Mouse (Mus musculus) kidney, postnatal 4 days (tissue): ENCODE measurements at regions not wholly inside any gene's neighbourhood (a gene's known extent, or its start where the extent isn't known, plus 50 kb on each side); places are given as distances from the start of the nearest gene placed in this dataset.

Experiments
- DNase-seq, 2 experiments: peaks; one replicate each; pipeline ENCODE4 v3.0.0; 2021; ENCODE audit warnings: mixed read lengths in 2 of 2

GRCm38 (mm10) chr7:51307757-51308156, 203.1 kb upstream of the Ano5 start:
- no peak for DNase-seq

DNA sequence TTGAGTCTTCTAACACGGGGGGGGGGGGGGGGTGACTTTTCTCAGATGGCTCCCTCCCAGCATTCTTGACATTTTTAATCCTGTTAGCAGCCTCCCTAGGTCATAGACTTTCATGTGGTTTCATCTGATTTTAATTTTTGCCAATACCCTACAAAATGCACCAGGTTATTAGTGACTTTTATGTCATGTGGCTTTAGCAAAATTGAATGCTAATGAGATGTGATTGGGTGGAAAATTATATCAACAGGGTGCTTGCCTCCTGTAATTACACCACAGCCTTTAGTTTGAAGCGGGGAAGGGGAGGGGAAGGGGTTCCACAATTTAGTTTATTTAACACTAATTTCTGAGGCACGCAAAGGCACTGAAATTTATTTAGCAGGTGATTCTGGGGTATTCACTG, 200.6 kb upstream of the Ano5 start:
- no peak for DNase-seq

GRCm38 (mm10) chr7:51339841-51340540, 170.8 kb upstream of the Ano5 start:
- DNase-seq = no peak

- DNase-seq = no peak
These were observed 163.3 kb upstream of the Ano5 start for GRCm38 (mm10) chr7:51347521-51347920.

DNA sequence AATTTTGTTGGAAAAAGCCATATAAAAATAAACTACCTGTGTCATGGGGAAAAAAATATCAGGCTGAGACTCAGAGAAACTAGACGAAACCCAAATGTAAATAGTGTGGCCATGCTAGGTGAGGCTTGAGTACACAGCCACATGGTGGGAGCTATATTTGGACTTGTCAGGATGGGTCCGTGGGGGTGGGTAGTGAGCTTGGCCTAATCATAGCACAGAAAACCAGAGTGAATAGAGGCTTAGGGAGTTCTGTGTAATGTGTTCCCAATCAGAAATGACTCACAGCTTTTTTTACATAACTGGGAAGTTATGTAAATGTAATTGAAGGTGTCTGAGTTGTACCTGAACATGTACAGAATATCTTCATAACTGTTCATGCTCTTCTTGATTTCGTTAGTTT, 150.7 kb upstream of the Ano5 start:
- no peak for DNase-seq

- DNase-seq = no peak
These were observed 133.2 kb upstream of the Ano5 start for GRCm38 (mm10) chr7:51377584-51377983.
